ENCODE assay signal across 8 mouse cellular contexts in genomic region chr9:89826712-89827548, GRCm38 (mm10).
DNase-seq lines count a peak whose midpoint lies in the region; ATAC-seq and TF ChIP-seq lines count a peak whose summit lies in the region.

No protein-coding gene starts in this region.

- peak overlapping the region; percentile 33 to 49 for H3K4me3 ChIP-seq in ES-E14 (ENCODE audit: insufficient read depth in 1 of 2, low read depth in 1 of 2, low read length in 2 of 2, poor library complexity in 1 of 2, severe bottlenecking in 1 of 2)
- H3K4me3 ChIP-seq in forebrain, embryonic 15.5 days: peak overlapping the region; percentile 20; the same call in 1 of the 2 replicates
- H3K4me3 ChIP-seq in liver, embryonic 16.5 days (ENCODE audit: low read depth, low read length): peak overlapping the region; percentile 32; the same call in 1 of the 2 replicates
- peak overlapping the region; percentile 24 for H3K4me3 ChIP-seq in neural tube, embryonic 13.5 days

- H3K27ac ChIP-seq in ES-E14 (ENCODE audit: insufficient read depth, low read depth, low read length, poor library complexity, severe bottlenecking): no peak overlapping the region
- no peak overlapping the region for H3K27ac ChIP-seq in forebrain, embryonic 15.5 days (replicated peaks)
- no peak overlapping the region for H3K27ac ChIP-seq in liver, embryonic 16.5 days (ENCODE audit: low read length)
- H3K27ac ChIP-seq in neural tube, embryonic 13.5 days (replicated peaks): no peak overlapping the region

- peak; percentile 91 for ATAC-seq in forebrain, embryonic 15.5 days (replicated peaks)
- peak; percentile 30; the same call in 1 of the 2 replicates for ATAC-seq in liver, embryonic 16.5 days (ENCODE audit: low read depth)
- ATAC-seq in neural tube, embryonic 13.5 days (ENCODE audit: low read depth): peak; percentile 92

- peak overlapping the region; percentile 59; the same call in 1 of the 2 replicates for H3K9ac ChIP-seq in ES-E14 (ENCODE audit: insufficient read depth, low read depth, low read length, poor library complexity, severe bottlenecking)
- H3K9ac ChIP-seq in forebrain, embryonic 15.5 days (replicated peaks): no peak overlapping the region
- no peak overlapping the region for H3K9ac ChIP-seq in liver, embryonic 16.5 days (ENCODE audit: low read depth, low read length)
- 0 out of 2 replicates have a peak overlapping the region, but pooled peaks have one; percentile 5 for H3K9ac ChIP-seq in neural tube, embryonic 13.5 days

- peak; percentile 85 for DNase-seq in ES-E14 (ENCODE audit: low read depth, low spot score)
- DNase-seq in cerebellum, adult 11 months: peak; percentile 87
- peak; percentile 85 to 91 for DNase-seq in heart, postnatal 14 days
- DNase-seq in large intestine, adult 2 months (ENCODE audit: low read depth, low spot score): peak; percentile 38
- peak; percentile 78 for DNase-seq in telencephalon, adult 2 months (ENCODE audit: low read depth, low spot score)

- 30% methylated on average over 24 of the region's 24 CpGs for WGBS in forebrain, embryonic 15.5 days
- WGBS in large intestine, adult 2 months: 36% methylated on average over 24 of the region's 24 CpGs
- WGBS in liver, embryonic 16.5 days (ENCODE audit: insufficient replicate concordance): 33% methylated on average over 24 of the region's 24 CpGs
- WGBS in neural tube, embryonic 13.5 days: 32% methylated on average over 24 of the region's 24 CpGs

- intact Hi-C loops in heart, postnatal 14 days (cut with DNase I): loop anchor here (2.0 kb wide), 2 partner anchors 146 to 250 kb away; no protein-coding TSS in a partner anchor

- peak overlapping the region; percentile 33; the same call in 1 of the 2 replicates for H3K4me2 ChIP-seq in forebrain, embryonic 15.5 days (replicated peaks)
- H3K4me2 ChIP-seq in liver, embryonic 16.5 days (ENCODE audit: low read depth, low read length): peak overlapping the region; percentile 39; the same call in 1 of the 2 replicates
- peak overlapping the region; percentile 47 for H3K4me2 ChIP-seq in neural tube, embryonic 13.5 days

- H3K4me1 ChIP-seq in ES-E14 (ENCODE audit: control insufficient read depth in 2 of 2, insufficient read depth in 2 of 2, low read length in 2 of 2, poor library complexity in 1 of 2): peaks cover 0 to 3% of the 10 kb centered on the region in 2 experiments; a peak in 1 of 4 replicates
- peaks cover 4% of the 10 kb centered on the region for H3K4me1 ChIP-seq in forebrain, embryonic 15.5 days
- H3K4me1 ChIP-seq in liver, embryonic 16.5 days (ENCODE audit: control insufficient read depth, low read depth, low read length): no peaks in the 10 kb centered on the region; the same call in 1 of the 2 replicates
- H3K4me1 ChIP-seq in neural tube, embryonic 13.5 days (replicated peaks): peaks cover 8% of the 10 kb centered on the region

- H3K36me3 ChIP-seq in ES-E14 (ENCODE audit: control insufficient read depth, insufficient read depth, low read length, poor library complexity, severe bottlenecking): no peaks in the 10 kb centered on the region
- H3K36me3 ChIP-seq in forebrain, embryonic 15.5 days: no peaks in the 10 kb centered on the region
- no peaks in the 10 kb centered on the region for H3K36me3 ChIP-seq in liver, embryonic 16.5 days (ENCODE audit: control insufficient read depth, insufficient read depth)
- H3K36me3 ChIP-seq in neural tube, embryonic 13.5 days: no peaks in the 10 kb centered on the region

- H3K9me3 ChIP-seq in ES-E14 (ENCODE audit: control insufficient read depth, insufficient read depth, low read depth, low read length): no peaks in the 10 kb centered on the region
- H3K9me3 ChIP-seq in forebrain, embryonic 15.5 days: no peaks in the 10 kb centered on the region
- H3K9me3 ChIP-seq in liver, embryonic 16.5 days (replicated peaks; ENCODE audit: control insufficient read depth, low read length): no peaks in the 10 kb centered on the region
- no peaks in the 10 kb centered on the region for H3K9me3 ChIP-seq in neural tube, embryonic 13.5 days

- H3K27me3 ChIP-seq in forebrain, embryonic 15.5 days: no peaks in the 10 kb centered on the region
- H3K27me3 ChIP-seq in liver, embryonic 16.5 days (ENCODE audit: control insufficient read depth, insufficient read depth, low read depth, low read length): no peaks in the 10 kb centered on the region
- no peaks in the 10 kb centered on the region for H3K27me3 ChIP-seq in neural tube, embryonic 13.5 days

- in situ Hi-C loops in ES-E14 (cut with MboI; ENCODE audit: low sequenced_read_pairs in 2 of 2, unreplicated experiment in 2 of 2): no loop called here

TF ChIP-seq in ES-E14, 5 proteins besides CTCF, POLR2A, EP300 and RAD21:
- peak; percentile 14; the same call in 1 of the 2 replicates for TF ChIP-seq ZC3H11A (IDR thresholded peaks at IDR 0.05; ENCODE audit: borderline replicate concordance, low read depth, low read length)
- TF ChIP-seq CHD2 (IDR thresholded peaks at IDR 0.05; ENCODE audit: low read depth, low read length): no peak
- no peak for TF ChIP-seq MAFK (IDR thresholded peaks at IDR 0.05; ENCODE audit: insufficient read depth, low read depth, low read length)

Comparison
In these comparisons a context has a peak if more than half of its experiments do, and no peak if none do; other contexts are left out.
1. DNase-seq: peak in every context shown above with its lines; median percentile 88 in heart, postnatal 14 days; 87 in cerebellum, adult 11 months; 85 in ES-E14; 78 in telencephalon, adult 2 months; 38 in large intestine, adult 2 months.
2. H3K9ac ChIP-seq: peak in ES-E14 (single experiment) and neural tube, embryonic 13.5 days (single experiment); none in forebrain, embryonic 15.5 days (single experiment) and liver, embryonic 16.5 days (single experiment).
3. ATAC-seq: peak in every context shown above with its lines; median percentile 92 in neural tube, embryonic 13.5 days; 91 in forebrain, embryonic 15.5 days; 30 in liver, embryonic 16.5 days.
4. Peak in every context shown above with its lines, with median percentiles within 50 percentile points of each other: H3K4me3 ChIP-seq and H3K4me2 ChIP-seq.